Mouse (Mus musculus) liver, adult 2 months (tissue): ENCODE measurements at regions not wholly inside any gene's neighbourhood (a gene's known extent, or its start where the extent isn't known, plus 50 kb on each side); places are given as distances from the start of the nearest gene placed in this dataset.

Experiments used
- DNase-seq: peaks from one replicate; pipeline ENCODE4 v3.0.0-alpha.2; 2011; ENCODE audit warnings: low read depth, low spot score; ENCODE audit errors: extremely low read depth
- H3K27ac ChIP-seq: fragments of 200-500 bp; replicated peaks from 2 replicates; pipeline ENCODE4 v1.5.1; 2012; ENCODE audit warnings: low read depth, mild to moderate bottlenecking, control low read depth, inconsistent platforms, low read length; ENCODE audit not compliant: insufficient read depth
- H3K27me3 ChIP-seq: fragments of 200-500 bp; 2 replicates; pipeline ENCODE4 v1.6.1; 2012; ENCODE audit warnings: mild to moderate bottlenecking, moderate library complexity, low read length, inconsistent platforms; ENCODE audit not compliant: control insufficient read depth, insufficient read depth
- H3K36me3 ChIP-seq: fragments of 200-500 bp; 2 replicates; pipeline ENCODE4 v1.6.1; 2012; ENCODE audit warnings: low read length, inconsistent platforms; ENCODE audit not compliant: control insufficient read depth, insufficient read depth
- H3K4me1 ChIP-seq: fragments of 200-500 bp; 2 replicates; pipeline ENCODE4 v1.6.1; 2011; ENCODE audit warnings: low read length; ENCODE audit not compliant: control insufficient read depth, insufficient read depth
- H3K4me3 ChIP-seq: fragments of 200-500 bp; 2 replicates; pipeline ENCODE4 v1.5.1; 2011; ENCODE audit warnings: low read depth, mild to moderate bottlenecking, control low read depth, low read length, moderate library complexity; ENCODE audit not compliant: insufficient read depth
- H3K79me2 ChIP-seq: fragments of 200-500 bp; 2 replicates; pipeline ENCODE4 v1.6.1; 2012; ENCODE audit warnings: inconsistent platforms, mild to moderate bottlenecking, low read length, moderate library complexity; ENCODE audit not compliant: control insufficient read depth, insufficient read depth
- H3K9ac ChIP-seq: fragments of 200-500 bp; 2 replicates; pipeline ENCODE4 v1.6.1; 2012; ENCODE audit warnings: low read depth, mild to moderate bottlenecking, control low read depth, inconsistent platforms, low read length
- CTCF ChIP-seq: fragments of 200-500 bp; IDR thresholded peaks from 2 replicates; pipeline ENCODE4 v1.5.1; 2011; ENCODE audit warnings: low read depth, low read length, control low read depth
- POLR2A ChIP-seq: fragments of 200-500 bp; IDR thresholded peaks from 2 replicates; pipeline ENCODE4 v1.6.1; 2011; ENCODE audit warnings: low read length, control low read depth; ENCODE audit not compliant: insufficient read depth; ENCODE audit errors: extremely low read depth
- WGBS: fragments of 180-500 bp; shearing (Covaris S2); methylation state at CpG from one replicate; pipeline ENCODE4 v1.1.7; 2018; 5-methylcytosine and 5-hydroxymethylcytosine counted together

DNA sequence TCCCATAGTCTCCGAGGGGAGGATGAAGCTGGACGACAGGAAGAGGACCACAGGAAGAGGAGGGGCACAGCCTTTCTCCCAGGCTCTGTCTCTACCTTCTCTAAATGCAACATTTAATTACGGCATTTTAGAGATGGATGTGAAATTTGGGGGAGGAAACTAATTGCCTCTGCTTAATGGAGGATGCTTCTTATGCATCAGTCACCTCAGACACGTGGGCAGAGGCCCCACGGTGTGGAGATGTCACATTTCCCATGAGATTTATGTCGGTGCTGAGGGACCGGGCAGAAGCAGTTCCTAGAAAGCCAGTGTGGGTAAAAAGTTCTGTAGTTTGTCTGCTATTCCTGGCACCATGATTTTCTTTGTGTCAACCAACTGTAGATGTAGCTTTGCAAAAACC, 122.8 kb downstream of the Tmx1 start:
- Histone ChIP-seq H3K4me3 (no peak overlapping the region), H3K9ac (no peak overlapping the region), H3K36me3 (no peaks in the 10 kb centered on the region), H3K79me2 (no peaks in the 10 kb centered on the region), H3K27ac (no peak overlapping the region), H3K27me3 (no peaks in the 10 kb centered on the region), H3K4me1 (no peaks in the 10 kb centered on the region)
- WGBS: 75% methylated on average over 7 of the region's 7 CpGs
- DNase-seq: no peak
- TF ChIP-seq POLR2A (no peak), CTCF (no peak)

DNA sequence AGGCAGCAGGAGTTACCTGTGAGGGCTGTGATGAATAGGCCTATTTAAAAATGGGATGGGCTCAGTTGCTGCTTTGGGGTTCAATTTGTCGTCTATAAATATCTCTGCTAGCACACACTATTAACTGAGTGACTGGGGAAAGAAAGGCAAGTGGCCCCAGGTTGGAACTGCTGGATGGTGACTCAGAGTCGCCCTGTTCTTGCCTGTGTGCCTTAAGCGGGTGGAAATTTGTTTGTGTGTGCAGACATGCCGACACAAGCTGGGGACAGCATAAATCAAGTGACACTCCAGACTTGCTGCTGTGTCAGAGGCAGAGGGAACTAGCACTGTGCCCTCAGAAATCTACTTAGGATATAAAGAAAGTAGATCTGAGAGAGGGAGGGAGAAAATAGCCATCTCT, 124.9 kb downstream of the Tmx1 start:
- H3K4me1 ChIP-seq: no peaks in the 10 kb centered on the region
- no peaks in the 10 kb centered on the region for H3K36me3 ChIP-seq
- no peaks in the 10 kb centered on the region for H3K79me2 ChIP-seq
- H3K9ac ChIP-seq: no peak overlapping the region
- no peak overlapping the region for H3K4me3 ChIP-seq
- TF ChIP-seq CTCF (no peak), POLR2A (no peak)
- 83% methylated on average over 4 of the region's 4 CpGs for WGBS
- no peak for DNase-seq
- H3K27me3 ChIP-seq: no peaks in the 10 kb centered on the region
- H3K27ac ChIP-seq: no peak overlapping the region

GRCm38 (mm10) chr12:70579328-70579905, 126.5 kb downstream of the Tmx1 start:
- no peak for TF ChIP-seq POLR2A
- TF ChIP-seq CTCF: no peak
- DNase-seq: no peak
- H3K36me3 ChIP-seq: no peaks in the 10 kb centered on the region
- 84% methylated on average over 8 of the region's 8 CpGs for WGBS
- H3K4me1 ChIP-seq: no peaks in the 10 kb centered on the region
- no peak overlapping the region for H3K27ac ChIP-seq
- no peak overlapping the region for H3K4me3 ChIP-seq
- H3K9ac ChIP-seq: no peak overlapping the region
- H3K79me2 ChIP-seq: no peaks in the 10 kb centered on the region
- H3K27me3 ChIP-seq: no peaks in the 10 kb centered on the region

DNA sequence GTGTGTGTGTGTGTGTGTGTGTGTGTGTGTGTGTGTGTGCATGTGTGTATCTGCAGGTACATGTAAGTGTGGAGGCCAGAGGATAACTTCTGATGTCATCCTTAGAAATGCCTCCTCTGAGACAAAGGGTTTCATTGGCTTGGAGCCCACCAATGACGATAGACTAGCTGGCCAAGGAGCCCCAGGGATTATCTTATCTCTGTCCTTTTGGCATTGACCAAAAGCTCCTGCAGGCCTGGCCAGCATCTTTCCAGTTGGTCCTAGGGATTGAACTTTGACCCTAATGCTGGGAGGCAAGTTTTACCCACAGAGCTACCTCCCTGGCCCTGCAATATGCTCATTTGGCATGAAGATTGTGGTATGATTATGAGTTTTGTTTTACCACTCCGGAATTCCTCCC, 133.3 kb downstream of the Tmx1 start:
- Histone ChIP-seq H3K4me3 (no peak overlapping the region), H3K27me3 (no peaks in the 10 kb centered on the region; the same call in 1 of the 2 replicates), H3K9ac (no peak overlapping the region), H3K36me3 (no peaks in the 10 kb centered on the region), H3K27ac (no peak overlapping the region), H3K79me2 (no peaks in the 10 kb centered on the region), H3K4me1 (no peaks in the 10 kb centered on the region)
- TF ChIP-seq CTCF (no peak), POLR2A (no peak)
- DNase-seq: no peak
- WGBS: 73% methylated on average over 2 of the region's 2 CpGs

GRCm38 (mm10) chr12:70588234-70588633, 135.3 kb downstream of the Tmx1 start:
- Histone ChIP-seq H3K79me2 (no peaks in the 10 kb centered on the region), H3K9ac (no peak overlapping the region), H3K27me3 (no peaks in the 10 kb centered on the region; the same call in 1 of the 2 replicates), H3K27ac (no peak overlapping the region), H3K36me3 (no peaks in the 10 kb centered on the region), H3K4me3 (no peak overlapping the region), H3K4me1 (no peaks in the 10 kb centered on the region)
- DNase-seq: no peak
- 67% methylated on average over 3 of the region's 3 CpGs for WGBS
- no peak for TF ChIP-seq POLR2A
- no peak for TF ChIP-seq CTCF

DNA sequence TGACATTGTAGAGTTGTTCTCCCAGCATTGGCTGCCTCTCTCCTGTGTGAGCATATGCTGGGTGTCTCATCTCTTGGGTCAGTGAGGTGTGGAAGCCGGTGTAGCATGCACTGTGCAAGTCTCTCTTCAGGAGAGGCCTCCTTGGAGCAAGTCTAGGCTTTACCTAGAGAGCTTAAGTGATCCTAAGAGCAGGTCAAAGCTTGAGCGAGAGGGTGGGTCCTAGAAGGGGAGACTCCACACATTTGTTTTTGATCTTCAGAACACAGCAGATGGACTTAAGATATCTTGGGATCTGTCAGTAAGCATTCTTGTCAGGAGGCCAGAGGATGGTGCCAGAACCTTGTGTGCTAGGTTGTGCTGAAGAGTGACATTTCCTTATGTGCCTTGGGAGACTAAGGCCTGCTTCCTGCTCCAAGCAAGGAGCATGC, 136.4 kb downstream of the Tmx1 start:
- TF ChIP-seq POLR2A: no peak
- TF ChIP-seq CTCF: no peak
- DNase-seq: no peak
- Histone ChIP-seq H3K27ac (no peak overlapping the region), H3K4me1 (no peaks in the 10 kb centered on the region), H3K9ac (no peak overlapping the region), H3K4me3 (no peak overlapping the region), H3K79me2 (no peaks in the 10 kb centered on the region), H3K36me3 (no peaks in the 10 kb centered on the region), H3K27me3 (no peaks in the 10 kb centered on the region; the same call in 1 of the 2 replicates)
- 97% methylated on average over 2 of the region's 2 CpGs for WGBS
